Mouse (Mus musculus): ENCODE measurements around the gene Mdh1b.

DNA sequence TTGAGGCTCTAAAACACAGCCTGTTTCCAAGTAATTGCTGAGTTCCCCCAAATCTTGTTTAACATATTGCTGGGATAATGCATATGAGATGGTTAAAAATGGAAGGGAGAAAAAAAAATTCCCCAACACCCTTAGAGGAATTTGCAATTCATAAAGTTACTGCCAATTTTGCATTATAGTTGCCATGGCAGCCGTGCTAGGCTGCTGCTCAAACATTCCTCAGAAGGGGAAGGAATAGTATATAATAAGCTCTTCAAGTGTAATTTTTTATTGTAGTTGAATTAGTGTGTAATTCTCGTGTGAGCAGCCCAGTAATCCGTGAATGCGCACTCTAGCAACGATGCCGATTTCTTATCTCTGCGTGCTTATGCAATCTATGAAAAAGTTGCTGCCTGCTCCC, 40.2 kb upstream of the Mdh1b start:
- TF ChIP-seq GATA1 (IDR thresholded peaks at IDR 0.05; ENCODE audit: borderline replicate concordance, low read length) (no peak), FLI1 (IDR thresholded peaks at IDR 0.05; ENCODE audit: low read length) (no peak)
